Mouse (Mus musculus): Measurements from ENCODE around the gene C130032M10Rik. TPM values are rescaled to one million over a fixed set of nuclear protein-coding genes. Genes with fewer than 3 reads are reported as not detected.

The C130032M10Rik gene
- polyA plus RNA-seq, 1 experiment = not detected

DNA sequence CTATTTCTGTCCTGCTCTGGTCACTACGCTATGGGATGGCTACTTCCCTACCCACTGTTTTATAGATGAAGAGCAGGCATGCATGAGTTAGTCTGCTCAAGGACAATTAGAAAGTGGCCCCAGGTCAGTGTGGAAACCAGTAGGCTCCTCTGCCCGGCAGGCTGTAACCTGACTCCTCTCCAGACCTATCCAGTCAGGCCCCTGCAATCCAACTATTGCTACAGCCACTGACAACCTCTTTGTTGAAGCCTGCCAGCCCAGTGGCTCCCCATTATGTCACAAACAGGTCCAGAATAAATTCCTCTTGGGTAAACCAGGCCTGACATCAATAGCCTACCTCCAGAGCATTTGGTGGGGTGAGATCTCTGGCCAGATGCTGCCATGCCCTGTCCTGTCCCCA lies 21.1 kb downstream of the C130032M10Rik start:
- no peak for TF ChIP-seq CTCF (IDR thresholded peaks at IDR 0.05; ENCODE audit: insufficient read depth, low read depth, low read length)
- TF ChIP-seq POLR2A (IDR thresholded peaks at IDR 0.05; ENCODE audit: insufficient read depth, low read depth, low read length) = no peak
- Histone ChIP-seq H3K4me1 (ENCODE audit: control insufficient read depth, insufficient read depth, low read length) (no peaks in the 10 kb centered on the region), H3K4me3 (ENCODE audit: insufficient read depth, low read depth, low read length) (no peak overlapping the region), H3K27ac (ENCODE audit: insufficient read depth, low read depth, low read length) (no peak overlapping the region)
- 84% methylated on average over 2 of the region's 2 CpGs for WGBS

DNA sequence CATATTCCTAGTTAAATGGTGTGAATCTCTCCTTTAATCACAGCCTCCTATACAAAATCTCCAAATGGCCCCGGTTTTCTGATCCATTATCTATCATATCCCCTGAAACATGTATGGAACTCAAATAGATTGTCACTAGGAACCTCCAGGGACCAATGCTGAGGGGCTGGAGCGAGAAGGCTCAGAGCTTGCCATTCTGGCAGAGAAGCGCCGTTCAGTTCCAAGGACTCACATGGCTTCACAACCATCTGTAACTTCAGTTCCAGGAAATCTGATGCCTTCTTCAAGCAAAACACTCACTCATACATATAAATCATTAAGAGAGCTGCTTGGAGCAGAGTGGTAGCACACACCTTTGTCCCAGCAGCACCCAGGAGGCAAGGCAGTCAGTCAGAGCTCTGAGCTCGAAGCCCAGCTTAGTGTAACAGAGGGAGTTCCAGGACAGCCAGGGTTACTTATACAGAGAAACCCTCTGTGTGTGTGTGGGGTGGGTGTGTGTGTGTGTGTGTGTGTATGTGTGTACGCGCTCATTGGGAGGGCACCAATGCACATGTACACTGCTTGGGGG lies 23.6 kb downstream of the C130032M10Rik start:
- WGBS = 91% methylated on average over 7 of the region's 7 CpGs
- H3K4me3 ChIP-seq (ENCODE audit: insufficient read depth, low read depth, low read length) = no peak overlapping the region
- no peaks in the 10 kb centered on the region for H3K4me1 ChIP-seq (ENCODE audit: control insufficient read depth, insufficient read depth, low read length)
- H3K27ac ChIP-seq (ENCODE audit: insufficient read depth, low read depth, low read length) = no peak overlapping the region
- TF ChIP-seq CTCF (IDR thresholded peaks at IDR 0.05; ENCODE audit: insufficient read depth, low read depth, low read length) (no peak), POLR2A (IDR thresholded peaks at IDR 0.05; ENCODE audit: insufficient read depth, low read depth, low read length) (no peak)

DNA sequence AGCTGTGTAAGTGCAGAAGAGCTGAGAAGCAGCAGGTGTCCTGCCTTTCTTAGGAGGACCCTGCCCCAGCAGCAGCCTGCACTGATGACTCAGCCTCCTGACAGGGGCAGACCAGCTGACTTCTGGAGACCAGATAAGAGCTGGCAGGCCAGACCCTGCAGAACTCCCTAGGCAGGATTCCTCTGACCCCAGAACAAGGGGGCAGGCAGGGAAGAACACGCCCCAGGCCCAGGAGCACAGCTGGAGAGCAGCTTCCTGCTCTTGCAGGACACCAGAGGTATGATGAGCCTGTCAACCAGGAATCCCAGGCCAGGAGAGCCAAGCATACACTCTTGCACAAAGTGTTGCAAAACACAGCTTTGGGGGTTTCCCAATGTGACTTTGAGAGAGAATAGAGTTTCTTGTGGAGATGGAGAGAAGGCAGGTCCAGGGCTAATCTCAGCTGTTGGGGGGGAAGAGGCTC lies 25.8 kb downstream of the C130032M10Rik start:
- no peak for TF ChIP-seq POLR2A (IDR thresholded peaks at IDR 0.05; ENCODE audit: insufficient read depth, low read depth, low read length)
- no peak for TF ChIP-seq CTCF (IDR thresholded peaks at IDR 0.05; ENCODE audit: insufficient read depth, low read depth, low read length)
- H3K27ac ChIP-seq (ENCODE audit: insufficient read depth, low read depth, low read length) = no peak overlapping the region
- WGBS = 74% methylated on average over 1 of the region's 1 CpGs
- no peaks in the 10 kb centered on the region for H3K4me1 ChIP-seq (ENCODE audit: control insufficient read depth, insufficient read depth, low read length)
- no peak overlapping the region for H3K4me3 ChIP-seq (ENCODE audit: insufficient read depth, low read depth, low read length)

DNA sequence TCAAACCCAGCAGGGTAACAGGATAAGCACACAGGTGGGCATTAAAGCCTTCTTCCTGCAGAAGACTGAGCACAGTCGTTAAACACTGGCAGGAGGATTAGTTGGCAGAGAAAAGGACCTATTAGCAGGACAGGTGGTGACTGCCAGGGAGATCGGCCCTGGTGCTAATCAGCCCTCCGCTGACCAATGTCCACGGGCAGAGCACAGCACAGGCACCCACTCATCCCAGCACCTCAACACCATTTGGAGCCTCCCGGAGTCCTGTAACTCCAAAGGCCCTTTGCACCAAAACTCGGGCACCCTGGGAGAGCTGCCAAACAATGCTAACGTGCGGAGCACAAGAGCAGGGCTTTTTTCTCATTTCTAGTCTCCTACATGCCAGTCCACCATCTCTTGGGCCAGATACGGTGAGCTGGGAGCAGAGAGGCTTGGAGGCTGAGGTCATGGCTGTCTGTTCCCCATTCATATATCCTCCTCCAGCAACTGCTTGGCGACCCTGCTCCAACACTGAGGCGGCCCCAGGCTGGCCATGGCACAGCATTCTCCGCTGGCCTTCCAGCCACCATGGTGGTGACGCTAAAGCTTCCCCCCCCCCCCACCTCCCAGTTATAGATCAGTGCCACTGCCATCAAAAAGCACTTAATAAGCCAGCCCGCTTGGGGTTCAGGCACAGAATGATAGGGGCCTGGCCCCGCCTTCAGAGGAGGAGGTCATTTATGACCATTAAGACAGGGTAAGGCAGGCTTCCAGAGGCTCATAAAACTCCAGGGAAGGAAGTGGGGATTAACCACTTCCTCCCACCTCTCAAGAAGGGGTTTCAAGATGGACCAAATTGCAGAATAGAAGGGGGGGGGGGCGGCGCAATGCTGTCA lies 28.6 kb downstream of the C130032M10Rik start:
- no peak overlapping the region for H3K4me3 ChIP-seq (ENCODE audit: insufficient read depth, low read depth, low read length)
- H3K4me1 ChIP-seq (ENCODE audit: control insufficient read depth, insufficient read depth, low read length) = no peaks in the 10 kb centered on the region
- TF ChIP-seq CTCF (IDR thresholded peaks at IDR 0.05; ENCODE audit: insufficient read depth, low read depth, low read length) (no peak), POLR2A (IDR thresholded peaks at IDR 0.05; ENCODE audit: insufficient read depth, low read depth, low read length) (no peak)
- WGBS = 52% methylated on average over 17 of the region's 17 CpGs
- no peak overlapping the region for H3K27ac ChIP-seq (ENCODE audit: insufficient read depth, low read depth, low read length)

DNA sequence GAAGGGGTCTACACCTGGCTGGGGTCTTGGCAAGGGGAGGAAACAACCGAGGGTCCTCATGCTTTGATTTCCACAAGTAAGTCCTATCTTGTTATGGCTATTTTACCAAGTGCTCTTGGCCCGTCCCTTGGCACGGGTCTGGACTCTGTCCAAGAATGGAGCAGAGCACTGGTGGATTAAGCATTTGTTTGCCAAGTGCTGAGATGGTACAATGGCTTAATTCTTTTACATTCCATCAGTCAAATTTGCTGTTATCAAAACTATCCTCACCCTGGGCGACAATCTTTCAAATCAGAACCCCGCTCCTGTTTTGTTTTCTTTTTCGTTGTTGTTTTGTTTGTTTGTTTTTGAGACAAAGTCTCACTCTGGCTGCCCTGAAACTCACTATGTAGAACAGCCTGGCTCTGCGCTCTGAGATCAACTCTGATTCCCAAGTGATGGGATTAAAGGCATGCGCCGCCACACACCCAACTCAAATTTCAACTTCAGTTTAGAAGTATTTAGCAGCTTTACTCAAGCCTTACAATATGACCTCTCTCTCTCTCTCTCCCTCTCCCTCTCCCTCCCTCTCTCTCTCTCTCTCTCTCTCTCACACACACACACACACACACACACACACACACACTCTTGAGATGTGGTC lies 29.4 kb downstream of the C130032M10Rik start:
- Histone ChIP-seq H3K4me1 (ENCODE audit: control insufficient read depth, insufficient read depth, low read length) (no peaks in the 10 kb centered on the region), H3K4me3 (ENCODE audit: insufficient read depth, low read depth, low read length) (no peak overlapping the region), H3K27ac (ENCODE audit: insufficient read depth, low read depth, low read length) (no peak overlapping the region)
- WGBS = 51% methylated on average over 9 of the region's 9 CpGs
- TF ChIP-seq CTCF (IDR thresholded peaks at IDR 0.05; ENCODE audit: insufficient read depth, low read depth, low read length) = no peak
- TF ChIP-seq POLR2A (IDR thresholded peaks at IDR 0.05; ENCODE audit: insufficient read depth, low read depth, low read length) = no peak

DNA sequence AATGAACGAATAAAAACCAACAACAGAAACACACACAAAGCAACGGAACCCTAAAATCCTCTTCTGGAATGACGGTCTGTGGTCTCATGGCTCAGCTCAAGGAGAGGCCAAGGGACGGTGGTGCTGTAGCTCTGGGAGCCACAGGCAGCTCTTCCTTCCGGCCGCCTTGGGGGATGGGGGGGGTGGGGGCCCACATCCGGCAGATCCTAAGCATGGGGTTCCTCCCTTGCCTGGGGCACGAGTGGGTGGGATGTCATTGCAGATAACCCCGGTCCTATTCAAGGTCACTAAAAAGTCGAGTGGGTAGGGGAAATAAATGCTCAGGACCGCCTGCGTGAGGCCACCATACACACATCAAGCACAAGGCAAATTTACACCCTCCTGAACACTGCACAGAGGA lies 31.3 kb downstream of the C130032M10Rik start:
- Histone ChIP-seq H3K4me3 (ENCODE audit: insufficient read depth, low read depth, low read length) (no peak overlapping the region), H3K4me1 (ENCODE audit: control insufficient read depth, insufficient read depth, low read length) (no peaks in the 10 kb centered on the region), H3K27ac (ENCODE audit: insufficient read depth, low read depth, low read length) (no peak overlapping the region)
- 79% methylated on average over 12 of the region's 12 CpGs for WGBS
- TF ChIP-seq POLR2A (IDR thresholded peaks at IDR 0.05; ENCODE audit: insufficient read depth, low read depth, low read length) = no peak
- no peak for TF ChIP-seq CTCF (IDR thresholded peaks at IDR 0.05; ENCODE audit: insufficient read depth, low read depth, low read length)

DNA sequence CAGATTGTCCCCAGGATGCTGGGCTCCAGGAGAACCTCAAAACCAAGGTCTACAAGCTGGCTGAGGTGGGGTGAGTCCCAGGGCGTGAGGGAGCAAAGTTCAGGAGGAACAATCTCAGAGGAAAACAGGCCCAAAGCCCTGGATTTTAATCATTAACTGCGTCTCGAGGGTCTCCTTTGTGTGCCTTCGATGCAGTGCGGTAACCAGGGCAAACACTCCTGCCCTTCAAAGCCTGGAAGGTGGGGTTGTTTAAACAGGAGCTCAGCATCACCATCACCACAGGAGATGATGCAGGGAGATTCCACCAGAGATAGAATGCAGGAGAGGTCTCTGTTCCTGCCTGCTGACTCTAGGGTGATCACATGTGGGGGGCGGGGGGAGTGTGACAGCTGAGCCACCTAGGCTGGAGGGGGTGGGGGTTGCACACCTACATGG lies 32.2 kb downstream of the C130032M10Rik start:
- Histone ChIP-seq H3K27ac (ENCODE audit: insufficient read depth, low read depth, low read length) (no peak overlapping the region), H3K4me3 (ENCODE audit: insufficient read depth, low read depth, low read length) (no peak overlapping the region), H3K4me1 (ENCODE audit: control insufficient read depth, insufficient read depth, low read length) (no peaks in the 10 kb centered on the region)
- no peak for TF ChIP-seq CTCF (IDR thresholded peaks at IDR 0.05; ENCODE audit: insufficient read depth, low read depth, low read length)
- no peak for TF ChIP-seq POLR2A (IDR thresholded peaks at IDR 0.05; ENCODE audit: insufficient read depth, low read depth, low read length)
- 66% methylated on average over 6 of the region's 6 CpGs for WGBS

DNA sequence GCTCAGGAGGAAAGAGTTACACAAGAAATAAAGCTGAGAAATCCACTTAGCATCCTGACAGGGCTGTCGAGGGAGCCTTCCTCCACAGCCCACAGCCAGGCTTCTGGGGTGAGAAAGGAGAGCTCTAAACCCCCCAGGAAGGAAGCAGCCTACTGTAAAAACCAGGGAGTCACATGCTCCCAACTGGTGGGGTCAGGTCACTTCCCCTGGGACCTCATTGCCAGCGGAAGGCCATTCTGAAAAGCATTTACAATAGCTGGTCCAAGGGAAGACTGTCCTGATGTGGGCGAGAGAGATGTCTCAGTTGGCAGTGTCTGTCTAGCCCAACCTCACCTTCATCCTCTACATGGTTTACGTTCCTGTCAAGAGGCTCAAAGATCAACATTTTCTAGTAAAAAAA lies 33.0 kb downstream of the C130032M10Rik start:
- Histone ChIP-seq H3K4me3 (ENCODE audit: insufficient read depth, low read depth, low read length) (no peak overlapping the region), H3K4me1 (ENCODE audit: control insufficient read depth, insufficient read depth, low read length) (no peaks in the 10 kb centered on the region), H3K27ac (ENCODE audit: insufficient read depth, low read depth, low read length) (no peak overlapping the region)
- WGBS = 65% methylated on average over 4 of the region's 4 CpGs
- TF ChIP-seq POLR2A (IDR thresholded peaks at IDR 0.05; ENCODE audit: insufficient read depth, low read depth, low read length) (no peak), CTCF (IDR thresholded peaks at IDR 0.05; ENCODE audit: insufficient read depth, low read depth, low read length) (no peak)

DNA sequence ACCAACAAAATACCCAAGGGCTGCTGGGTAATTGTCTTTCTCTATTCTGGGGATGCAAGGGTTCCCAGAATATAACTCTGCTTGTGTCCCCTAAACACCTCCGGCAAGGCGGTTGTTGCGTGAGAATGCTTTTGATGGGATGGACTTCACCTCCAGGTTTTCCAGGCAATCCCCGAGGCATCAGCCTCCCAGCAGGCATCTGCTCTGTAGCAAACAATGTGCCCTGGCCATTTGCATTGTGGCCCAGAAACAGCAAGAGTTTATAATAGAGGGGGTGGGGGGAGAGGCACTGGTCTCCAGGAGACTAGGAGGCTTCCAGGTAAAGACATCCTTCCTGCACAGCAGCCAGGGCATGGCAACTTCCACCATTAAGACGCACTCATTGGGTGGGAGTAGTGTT lies 33.6 kb downstream of the C130032M10Rik start:
- H3K4me1 ChIP-seq (ENCODE audit: control insufficient read depth, insufficient read depth, low read length) = no peaks in the 10 kb centered on the region
- 70% methylated on average over 5 of the region's 5 CpGs for WGBS
- H3K27ac ChIP-seq (ENCODE audit: insufficient read depth, low read depth, low read length) = no peak overlapping the region
- H3K4me3 ChIP-seq (ENCODE audit: insufficient read depth, low read depth, low read length) = no peak overlapping the region
- TF ChIP-seq CTCF (IDR thresholded peaks at IDR 0.05; ENCODE audit: insufficient read depth, low read depth, low read length) (no peak), POLR2A (IDR thresholded peaks at IDR 0.05; ENCODE audit: insufficient read depth, low read depth, low read length) (no peak)
